Mouse (Mus musculus) right cerebral cortex, postnatal 25 days (tissue): ENCODE data around the gene Copb2.

Experiments
- DNase-seq: peaks from one replicate; pipeline ENCODE4 v3.0.0; 2022

Gene Copb2

DNA sequence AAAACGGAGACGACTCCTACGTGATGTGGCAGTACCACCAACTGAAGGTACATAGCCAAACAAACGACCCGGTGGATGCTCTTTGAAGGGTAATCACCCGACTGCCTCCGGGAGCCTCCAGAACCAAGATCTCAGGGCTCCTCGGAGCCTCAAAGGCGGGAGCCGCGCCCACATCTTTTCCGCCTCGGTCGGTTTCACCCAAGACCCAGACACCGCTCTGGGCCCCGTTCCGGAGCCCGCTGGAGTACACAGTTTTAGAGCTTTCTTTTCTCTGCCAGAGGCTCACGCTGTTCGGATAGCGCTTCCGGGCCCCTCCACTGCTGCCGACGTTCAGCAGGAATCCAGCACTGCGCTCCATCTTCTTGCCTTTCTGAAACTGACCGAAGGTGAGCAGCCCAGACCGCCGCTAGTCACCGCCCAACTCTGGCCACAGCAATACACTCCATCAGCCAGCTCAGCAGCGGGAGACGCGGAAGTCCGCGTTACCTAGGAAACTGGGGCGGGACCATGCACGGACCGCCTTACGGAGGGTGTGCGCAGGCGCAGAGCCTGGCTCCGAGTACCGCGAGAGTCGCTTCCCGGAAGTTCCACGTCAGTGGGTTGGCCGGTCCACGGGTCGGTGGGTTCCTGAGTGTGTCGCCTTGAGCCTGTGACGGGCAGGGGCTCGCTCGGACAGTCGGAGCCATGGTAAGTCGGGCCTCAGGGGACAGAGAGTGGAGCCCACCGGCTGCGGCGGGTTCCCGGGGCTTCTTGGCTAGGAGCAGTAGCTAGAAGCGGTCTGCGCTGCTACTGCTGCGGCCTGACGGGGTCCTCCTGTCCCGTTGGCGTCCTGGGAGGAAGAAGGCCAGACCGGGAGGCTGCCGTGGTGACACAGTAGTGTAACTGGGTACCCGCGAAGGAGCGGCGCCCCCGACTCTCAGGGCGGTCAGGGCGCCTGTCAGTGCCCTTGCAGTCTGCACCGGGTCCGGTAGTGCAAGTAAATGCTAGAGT is at the start of gene Copb2:
TSS of gene Copb2 (plus strand) at position 585 of the 990 bp plus-strand sequence.
- DNase-seq = peak; percentile 99

DNA sequence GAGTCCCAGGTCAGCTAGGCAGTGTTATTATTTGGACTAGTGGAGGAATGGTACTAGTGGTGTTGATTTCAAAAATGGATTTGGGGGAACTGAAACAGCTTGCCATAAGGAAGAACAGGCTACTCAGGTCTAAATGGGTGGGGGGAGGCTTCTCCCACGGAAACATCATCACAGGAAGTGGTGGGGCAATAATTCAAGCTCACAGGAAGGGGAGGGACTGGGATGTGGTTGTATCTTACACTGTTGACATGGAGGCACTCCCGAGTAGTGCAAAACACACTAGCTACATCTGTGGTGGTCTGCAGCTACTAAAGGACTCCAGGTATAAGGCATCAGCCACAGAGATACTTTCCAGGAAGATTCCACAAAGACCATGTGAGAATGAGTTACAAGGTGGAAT is 39.6 kb upstream of the Copb2 start:
- DNase-seq = no peak

DNA sequence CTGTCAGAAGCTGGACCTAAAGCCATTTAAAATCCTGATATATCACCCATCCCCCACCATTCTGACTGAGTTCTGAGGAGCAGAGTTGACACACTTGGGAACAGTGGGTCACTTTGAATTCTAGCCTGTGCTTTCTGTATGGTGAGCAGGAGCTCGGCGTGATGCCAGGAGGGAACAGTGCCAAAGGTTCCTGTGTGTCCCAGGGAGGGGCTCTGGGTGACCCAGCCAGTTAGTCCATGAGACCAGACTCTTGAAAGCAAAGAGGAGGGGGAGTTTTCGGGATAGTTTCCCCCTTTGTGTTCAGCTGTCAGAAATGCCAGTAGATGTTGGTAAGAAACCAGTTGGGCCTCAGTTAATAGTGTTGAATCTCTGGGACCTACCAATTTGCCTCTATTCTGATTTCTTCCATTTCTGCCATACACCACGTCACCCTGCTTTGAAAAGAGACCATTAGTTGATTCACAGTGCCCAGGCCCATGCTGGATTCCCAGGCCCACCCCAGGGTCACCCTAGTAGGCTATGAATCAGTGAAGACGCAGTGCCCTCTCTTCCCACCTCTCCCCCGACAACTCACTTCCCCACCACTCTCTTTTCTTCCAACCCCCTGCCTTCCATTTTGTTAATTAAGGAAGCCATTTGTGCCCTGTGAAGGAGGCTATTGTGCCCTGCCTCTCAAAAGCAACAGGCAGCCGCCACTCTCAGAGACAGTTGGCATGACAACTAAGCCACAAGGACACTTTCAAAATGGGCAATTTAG is 38.6 kb upstream of the Copb2 start:
- no peak for DNase-seq

DNA sequence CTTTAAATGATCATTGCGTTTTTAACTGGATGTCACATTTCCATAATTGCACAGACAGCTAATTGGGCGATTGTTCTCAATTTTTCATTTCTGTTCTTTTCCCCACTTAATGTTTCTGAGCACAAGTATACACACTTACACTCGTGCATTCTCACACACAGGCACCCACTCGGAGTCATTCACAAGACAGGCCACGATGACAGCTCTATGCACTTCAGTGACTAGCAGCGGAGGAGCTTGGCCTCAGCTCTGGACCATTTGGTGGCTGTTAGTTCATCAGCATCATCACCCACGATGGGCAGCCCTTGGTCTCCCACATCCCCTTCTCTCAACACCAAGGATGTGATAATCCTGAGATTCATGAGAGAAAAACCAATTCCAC is 38.0 kb upstream of the Copb2 start:
- no peak for DNase-seq

DNA sequence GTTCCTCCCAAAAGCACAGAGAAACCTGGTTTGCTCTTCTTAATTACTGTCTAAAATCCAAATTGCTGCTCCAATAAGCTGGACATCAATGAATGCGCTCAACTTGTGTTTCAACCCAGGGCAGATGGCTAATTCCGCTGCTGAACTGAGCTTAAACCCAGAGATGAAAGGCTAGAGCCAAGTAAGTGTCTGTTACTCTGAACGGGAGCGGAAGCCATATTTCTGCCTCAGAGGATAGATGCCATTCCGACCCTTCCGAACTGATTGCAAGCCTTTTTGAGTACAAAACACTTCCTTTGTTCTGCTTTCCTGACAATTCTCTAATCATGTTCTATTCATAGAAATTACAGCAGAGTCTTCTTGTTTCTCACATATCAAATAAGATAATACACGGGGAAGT is 36.3 kb upstream of the Copb2 start:
- DNase-seq = no peak

DNA sequence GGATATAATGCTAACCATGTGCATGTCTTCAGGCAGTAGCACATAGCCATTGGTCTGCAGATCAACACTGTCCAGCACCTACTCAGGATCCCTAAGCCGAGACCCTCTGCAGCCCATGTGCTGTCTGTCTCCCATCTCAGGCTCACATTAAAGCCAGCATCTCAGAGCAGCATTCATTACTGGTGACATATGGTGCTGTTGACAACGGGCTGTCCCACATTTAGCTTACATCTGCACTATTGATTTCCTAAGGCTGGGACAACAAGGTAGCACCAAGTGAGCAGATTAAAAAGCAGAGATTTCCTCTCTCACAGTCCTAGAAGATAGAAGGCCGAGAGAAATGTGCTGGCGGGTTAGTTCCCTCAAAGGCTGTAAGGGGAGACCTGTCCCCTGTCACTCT is 33.7 kb upstream of the Copb2 start:
- no peak for DNase-seq

DNA sequence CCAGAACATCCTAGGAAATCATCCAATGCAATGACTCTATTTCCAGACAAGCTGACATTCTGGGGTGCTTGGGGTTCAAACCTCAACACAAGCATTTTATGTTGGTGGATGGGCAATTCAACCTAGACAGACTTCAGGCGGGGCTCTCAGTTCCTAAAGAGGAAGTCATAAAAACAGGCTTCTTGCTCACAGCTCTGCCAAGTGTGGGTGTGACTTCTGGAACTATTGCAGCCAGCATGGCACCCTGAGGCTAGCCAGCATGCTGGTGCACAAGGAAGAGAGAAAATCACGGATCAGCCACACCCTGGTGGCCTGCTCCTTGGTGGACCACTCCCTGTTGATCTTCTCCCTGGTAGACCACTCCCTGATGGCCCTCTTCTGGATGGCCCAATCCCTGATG is 32.5 kb upstream of the Copb2 start:
- DNase-seq = no peak

DNA sequence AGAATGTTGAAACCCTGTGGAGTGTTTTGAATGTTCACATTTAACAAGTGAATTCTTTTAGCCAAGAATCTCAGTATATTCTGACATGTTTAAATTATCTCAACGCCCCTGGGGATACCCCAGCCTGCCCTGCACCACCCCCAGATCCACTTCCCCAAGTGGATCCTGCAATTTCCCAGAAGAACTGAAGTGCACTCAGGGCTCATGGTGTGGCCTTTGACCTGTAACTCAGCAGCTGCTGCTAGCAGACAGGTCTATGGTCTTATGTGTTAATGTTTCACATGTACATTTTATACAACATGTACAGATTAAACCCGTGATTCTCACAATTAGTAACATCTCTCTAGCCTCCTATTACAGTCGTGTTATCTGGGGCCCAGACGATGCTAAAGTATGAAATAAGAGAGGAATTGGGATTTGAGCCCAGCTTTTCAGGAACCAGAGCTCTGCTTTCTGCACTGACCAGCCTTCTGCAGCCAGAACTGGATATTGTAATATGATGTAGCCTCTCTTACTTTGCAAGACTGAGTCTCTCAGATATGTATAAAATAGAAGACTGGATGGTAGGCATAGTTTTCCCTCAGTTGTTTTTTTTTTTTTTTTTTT is 28.7 kb upstream of the Copb2 start:
- no peak for DNase-seq

DNA sequence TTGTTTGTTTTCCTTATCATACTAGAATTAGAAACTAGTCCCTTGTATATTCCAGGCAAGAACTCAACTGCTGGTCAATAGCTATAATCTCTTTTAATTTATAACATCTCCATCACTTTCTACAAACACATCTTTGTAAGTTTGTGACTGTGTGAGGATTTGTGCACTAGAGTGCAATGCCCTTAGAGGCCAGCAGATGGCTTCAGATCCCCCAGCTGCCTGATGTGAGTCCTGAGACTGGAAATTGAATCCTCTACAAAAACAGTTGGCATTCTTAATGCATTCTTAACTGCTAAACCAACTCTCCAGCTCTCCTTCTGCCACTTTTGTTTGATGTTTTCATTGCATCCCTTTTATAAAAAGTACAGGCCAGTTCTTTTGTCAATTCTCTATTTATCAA is 27.8 kb upstream of the Copb2 start:
- no peak for DNase-seq

DNA sequence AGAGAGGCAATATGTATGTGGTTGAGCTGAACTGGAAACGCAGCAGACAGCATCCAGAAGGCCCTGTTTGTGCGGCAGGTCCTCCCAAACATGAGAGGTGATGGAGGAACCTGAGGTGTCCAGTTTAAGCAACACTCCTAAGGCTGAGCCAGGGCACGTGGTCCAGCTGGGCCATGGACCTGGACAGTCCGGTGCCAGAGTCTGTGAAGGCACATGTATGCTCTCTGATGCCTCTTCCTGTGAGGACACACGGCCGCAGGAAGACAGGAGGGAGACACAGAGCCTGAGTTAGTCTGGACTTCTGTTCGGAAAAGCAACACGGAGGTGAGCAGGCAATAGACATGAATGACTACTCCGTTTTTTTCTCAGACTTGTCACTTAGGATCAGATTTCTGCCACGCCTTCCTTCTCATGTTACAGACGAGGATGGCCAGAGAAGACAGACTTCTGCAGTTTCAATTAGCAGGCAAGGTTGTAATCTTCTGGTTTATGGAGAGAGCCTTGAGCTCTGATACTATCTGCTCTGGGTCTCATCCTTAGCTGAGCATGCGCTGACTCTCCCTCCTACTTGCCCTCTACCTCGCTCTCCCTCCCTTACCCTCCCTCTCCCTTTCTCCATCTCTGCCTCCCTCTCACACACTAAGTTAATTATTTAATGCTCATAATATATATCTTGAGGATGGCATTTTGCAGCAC is 25.4 kb upstream of the Copb2 start:
- no peak for DNase-seq

DNA sequence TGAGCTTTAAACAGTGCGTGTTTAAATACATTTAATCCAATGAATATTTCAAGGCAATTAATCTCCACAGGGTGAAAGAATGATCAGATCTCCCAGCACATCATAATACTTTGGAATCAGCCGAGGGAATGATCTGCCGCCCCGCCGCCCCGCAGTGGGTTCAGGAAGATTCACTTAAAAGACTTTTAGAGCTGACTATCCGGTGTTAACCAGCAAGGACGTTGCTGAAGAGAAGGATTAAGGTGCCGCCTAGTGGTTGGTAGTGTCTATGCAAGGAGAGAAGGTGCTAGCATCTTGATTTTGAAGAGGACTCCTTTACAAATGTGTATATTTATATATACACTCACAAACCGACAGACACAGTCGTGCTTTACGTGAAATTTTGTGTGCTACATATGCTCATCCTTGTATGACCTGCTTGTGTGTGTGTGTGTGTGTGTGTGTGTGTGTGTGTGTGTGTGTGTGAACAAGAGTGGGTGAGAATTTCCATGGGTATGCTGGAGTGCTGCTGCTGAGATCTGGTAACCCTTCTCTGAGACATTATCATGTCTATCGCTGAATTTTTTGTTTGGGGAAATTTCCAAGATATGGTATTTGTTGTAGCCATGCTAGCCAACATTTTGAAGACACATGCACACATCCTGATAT is 24.7 kb upstream of the Copb2 start:
- peak; percentile 74 for DNase-seq

DNA sequence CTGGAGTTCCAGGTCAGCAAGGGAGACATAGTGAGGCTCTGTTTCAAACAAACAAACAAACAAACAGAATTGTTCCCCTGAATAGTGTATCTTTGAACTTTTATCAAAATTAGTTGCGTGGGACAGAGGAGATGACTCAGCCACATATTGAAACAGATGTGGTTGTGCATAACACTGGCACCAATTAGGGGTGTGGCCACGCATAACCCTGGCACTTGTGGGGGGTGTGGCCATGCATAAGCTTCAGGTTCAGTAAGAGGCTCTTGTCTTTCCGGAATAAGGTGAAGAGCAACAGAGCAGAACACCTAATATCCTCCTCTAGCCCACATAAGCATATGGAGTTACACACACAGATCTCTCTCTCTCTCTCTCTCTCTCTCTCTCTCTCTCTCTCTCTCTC is 19.5 kb upstream of the Copb2 start:
- DNase-seq = no peak

DNA sequence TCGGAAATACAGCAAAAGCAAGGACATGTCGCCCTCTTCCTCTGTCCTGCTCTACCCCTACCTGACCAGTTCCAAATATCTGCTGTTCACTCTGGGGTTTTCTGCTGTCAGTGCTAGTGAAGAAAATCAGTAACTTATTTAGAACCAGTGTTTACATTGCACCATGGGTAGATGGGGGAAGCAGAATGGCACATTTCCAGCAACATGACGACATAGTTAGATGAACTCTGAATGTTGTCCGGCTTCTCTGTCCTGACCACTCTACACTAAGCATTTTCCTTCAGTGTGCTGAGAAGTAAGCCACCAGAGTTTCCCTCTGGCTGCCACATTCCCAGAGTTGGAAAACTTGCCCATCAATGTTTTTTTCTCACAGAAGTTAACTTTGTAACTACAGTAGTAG is 20.3 kb downstream of the Copb2 start:
- DNase-seq = no peak

DNA sequence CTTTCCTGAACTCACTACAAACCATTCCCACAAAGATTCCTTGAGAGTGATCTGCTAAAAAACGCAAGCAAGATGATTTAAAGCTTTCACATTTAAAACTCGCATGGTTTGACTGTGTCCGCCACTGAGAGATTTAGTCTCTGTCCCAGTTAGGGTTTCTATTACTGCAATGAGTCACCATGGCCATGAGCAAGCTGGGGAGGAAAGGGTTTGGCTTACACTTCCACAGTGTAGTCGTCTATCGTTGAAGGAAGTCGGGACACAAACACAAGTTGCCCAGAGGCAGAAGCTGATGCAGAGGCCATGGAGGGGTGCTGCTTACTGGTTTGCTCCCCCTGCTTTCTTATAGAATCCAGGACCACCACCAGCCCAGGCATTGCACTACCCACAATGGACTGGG is 36.6 kb downstream of the Copb2 start:
- no peak for DNase-seq

DNA sequence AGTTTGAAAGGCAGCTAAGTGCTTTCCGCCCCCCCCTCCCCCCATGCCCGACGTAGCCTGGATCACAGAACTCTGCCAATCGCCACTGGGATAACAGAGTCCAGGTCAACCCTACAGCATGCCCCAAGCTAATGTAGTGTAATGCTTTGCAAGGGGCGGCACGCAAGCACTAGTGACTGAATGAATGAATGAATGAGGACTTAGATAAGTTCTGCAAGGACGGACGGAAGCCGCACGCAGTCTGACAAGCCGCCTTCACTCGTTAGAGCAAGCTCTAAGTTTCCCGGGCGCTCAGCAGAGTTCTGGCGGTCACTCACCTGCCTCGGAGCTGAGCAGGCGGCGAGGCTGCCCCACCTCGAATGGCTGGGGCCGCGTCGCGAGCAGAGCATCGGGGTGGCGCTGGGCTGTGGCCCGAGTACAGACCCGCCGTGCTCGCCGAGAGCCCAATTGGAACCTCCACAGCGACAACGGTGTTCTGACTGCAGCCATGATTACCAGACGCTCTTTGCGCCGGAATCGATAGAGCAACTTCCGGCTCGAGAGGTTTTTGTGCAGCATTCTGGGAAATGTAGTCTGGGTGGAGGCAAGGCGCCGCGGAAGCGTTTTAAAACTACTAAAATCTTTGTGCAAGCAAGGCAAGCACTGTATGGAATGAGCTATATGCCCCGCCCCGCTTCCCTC is 37.8 kb downstream of the Copb2 start, which contains the start of gene Mrps22:
TSS of gene Mrps22 (minus strand) at position 505 of the 681 bp plus-strand sequence.
- DNase-seq = peak; percentile 76

DNA sequence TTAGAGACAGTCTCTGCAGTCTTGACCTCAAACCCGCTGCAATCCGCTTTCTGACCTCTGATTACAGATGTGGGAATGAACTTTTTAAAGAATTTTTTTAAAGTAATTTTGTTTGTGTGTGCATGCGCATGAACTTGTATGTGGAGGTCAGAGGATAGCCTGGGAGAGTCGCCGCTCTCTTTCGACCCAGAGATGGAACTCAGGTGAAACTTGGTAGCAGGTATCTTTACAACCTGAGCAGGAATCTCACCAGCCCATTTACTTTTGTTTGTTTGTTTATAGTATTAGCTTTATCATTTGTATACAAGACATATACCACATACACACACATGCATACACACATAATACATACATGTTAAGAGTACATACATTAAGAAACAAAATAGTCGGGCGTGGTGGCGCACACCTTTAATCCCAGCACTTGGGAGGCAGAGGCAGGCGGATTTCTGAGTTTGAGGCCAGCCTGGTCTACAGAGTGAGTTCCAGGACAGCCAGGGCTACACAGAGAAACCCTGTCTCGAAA is 38.4 kb downstream of the Copb2 start:
- DNase-seq = no peak

DNA sequence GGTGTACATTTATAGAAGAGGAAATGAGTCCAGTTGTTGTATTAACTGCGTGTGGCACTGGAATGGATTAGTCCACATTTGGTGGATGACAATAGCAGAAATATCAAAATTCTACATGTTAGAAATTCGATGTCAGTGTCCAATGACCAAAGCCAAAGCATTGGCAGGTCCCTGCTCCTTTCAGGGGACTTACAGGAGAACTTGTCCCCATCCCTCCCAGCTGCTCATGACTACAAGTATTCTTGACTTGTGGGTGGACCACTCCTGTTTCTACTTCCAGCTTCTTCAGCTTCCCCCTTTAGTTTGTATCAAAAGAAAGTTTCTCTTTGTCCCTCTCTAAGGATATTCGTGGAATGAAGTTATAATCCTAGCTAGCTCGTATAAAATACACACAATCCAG is 41.4 kb downstream of the Copb2 start:
- DNase-seq = no peak

DNA sequence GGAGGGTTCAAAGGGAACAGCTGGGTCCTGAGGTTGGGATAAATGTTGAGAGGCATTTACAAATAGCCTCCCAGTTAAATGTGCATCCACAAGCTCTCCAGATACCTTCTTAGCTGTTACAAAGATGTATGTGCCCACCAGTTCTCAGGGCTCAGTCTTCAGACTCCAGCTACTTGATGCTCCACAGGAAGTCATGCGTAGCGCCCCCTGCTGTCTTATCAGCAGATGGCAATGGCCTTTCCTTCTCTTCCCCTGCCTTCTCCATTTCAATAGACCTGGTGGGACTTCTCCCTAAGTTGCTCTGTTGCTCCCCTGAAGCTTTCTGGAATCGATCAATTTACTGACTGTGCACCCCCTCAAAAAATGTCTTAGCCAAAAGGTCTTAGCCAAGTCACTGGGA is 65.0 kb downstream of the Copb2 start:
- DNase-seq = no peak

DNA sequence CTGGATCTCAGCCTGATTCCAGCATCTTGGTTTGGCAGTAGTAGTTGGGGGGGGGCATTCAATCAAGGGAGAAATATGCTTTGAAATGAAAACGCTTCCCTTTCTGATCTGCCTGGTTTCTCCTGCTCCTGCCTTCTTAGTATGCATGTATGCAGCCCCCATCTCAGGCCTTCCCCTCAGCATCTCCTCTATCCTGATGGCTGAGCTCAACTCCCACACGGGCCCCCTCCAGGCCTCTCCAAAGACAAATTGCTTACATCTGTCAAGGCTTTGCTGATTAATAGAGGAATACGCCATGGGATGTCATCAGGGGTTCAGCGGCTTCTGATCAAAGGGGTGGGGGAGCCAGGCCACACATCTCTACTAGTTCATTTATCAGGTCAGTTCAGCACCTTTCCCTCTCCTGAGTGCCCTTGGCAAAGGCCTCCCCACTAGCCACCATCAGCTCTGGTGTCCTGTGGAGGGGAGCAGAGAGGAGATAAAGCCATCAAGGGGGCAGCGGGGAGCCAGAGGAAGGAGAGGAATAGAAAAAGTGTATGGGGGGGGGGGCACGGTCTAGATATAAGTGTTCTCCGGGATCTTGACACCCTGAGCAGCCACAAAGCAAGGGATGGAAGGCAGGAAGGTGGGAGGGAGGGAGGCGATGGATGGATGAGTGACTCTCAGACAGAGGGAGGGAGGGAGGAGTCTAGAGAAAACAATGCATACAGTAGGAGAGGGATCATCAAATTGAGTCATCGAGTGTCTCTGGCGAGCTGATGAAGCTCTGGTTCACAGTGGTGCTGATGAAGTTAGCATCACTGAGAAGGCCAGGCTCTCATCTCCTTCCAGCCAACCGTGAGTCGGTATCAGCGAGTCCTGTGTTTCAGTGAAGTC is 70.0 kb downstream of the Copb2 start:
- no peak for DNase-seq
